Mouse (Mus musculus): ENCODE data around the gene Rnf185.

GRCm38 (mm10) chr11:3418741-3419140, 33.4 kb downstream of the Rnf185 start:
- TF ChIP-seq CTCF (IDR thresholded peaks at IDR 0.05; ENCODE audit: borderline replicate concordance, insufficient read depth, low read length): no peak
- TF ChIP-seq POLR2A (IDR thresholded peaks at IDR 0.05; ENCODE audit: low read depth, low read length): no peak

Measured in embryonic fibroblast, embryonic 13.5 days (primary cell).